Mouse (Mus musculus) left cerebral cortex, adult 2 months (tissue): ENCODE measurements at regions not wholly inside any gene's neighbourhood (a gene's known extent, or its start where the extent isn't known, plus 50 kb on each side); places are given as distances from the start of the nearest gene placed in this dataset.

Experiments used
- DNase-seq, 2 experiments: peaks; one replicate each; pipeline ENCODE4 v3.0.0; 2021 to 2022; ENCODE audit warnings: low spot score in 2 of 2, mixed read lengths in 1 of 2; ENCODE audit errors: extremely low spot score in 1 of 2
- H3K27ac ChIP-seq: fragments of 200-600 bp; 2 replicates; pipeline ENCODE4 v1.8.1; 2022
- H3K4me3 ChIP-seq: fragments of 200-600 bp; 2 replicates; pipeline ENCODE4 v1.8.1; 2022
- CTCF ChIP-seq: fragments of 200-600 bp; IDR thresholded peaks from 2 replicates; pipeline ENCODE4 v1.8.1; 2022; ENCODE audit warnings: antibody characterized with exemption, mild to moderate bottlenecking, moderate library complexity
- intact Hi-C: fragments of 180-260 bp; cut with DNase I; formaldehyde crosslinking; loops from one replicate; pipeline ENCODE4 v1.15.1; 2025

- intact Hi-C loops, result no loop called here
- no peak for DNase-seq
- TF ChIP-seq CTCF, result no peak
- Histone ChIP-seq H3K4me3 (no peak overlapping the region), H3K27ac (no peak overlapping the region)
Measured at GRCm38 (mm10) chr15:36914239-36915100, 93.1 kb downstream of the Zfp706 start.

- Histone ChIP-seq H3K4me3 (no peak overlapping the region), H3K27ac (no peak overlapping the region)
- TF ChIP-seq CTCF, result no peak
- intact Hi-C loops, result no loop called here
- no peak for DNase-seq
Measured at GRCm38 (mm10) chr15:36913308-36913707, 94.3 kb downstream of the Zfp706 start.

- TF ChIP-seq CTCF, result no peak
- Histone ChIP-seq H3K27ac (no peak overlapping the region), H3K4me3 (no peak overlapping the region)
- intact Hi-C loops, result no loop called here
- DNase-seq, result no peak
Measured at GRCm38 (mm10) chr15:36910272-36910671, 97.3 kb downstream of the Zfp706 start.

- Histone ChIP-seq H3K27ac (no peak overlapping the region), H3K4me3 (no peak overlapping the region)
- intact Hi-C loops, result no loop called here
- no peak for TF ChIP-seq CTCF
- DNase-seq, result no peak
Measured at GRCm38 (mm10) chr15:36909494-36909893, 98.1 kb downstream of the Zfp706 start.

- intact Hi-C loops, result loop anchor here (1.0 kb wide), 1 partner anchor 13 kb away; no protein-coding TSS in a partner anchor
- no peak overlapping the region for H3K4me3 ChIP-seq
- no peak for TF ChIP-seq CTCF
- DNase-seq, result no peak
- H3K27ac ChIP-seq, result no peak overlapping the region
Measured at GRCm38 (mm10) chr15:36906789-36907188, 100.8 kb downstream of the Zfp706 start.

- no peak for DNase-seq
- intact Hi-C loops, result loop anchor here (1.0 kb wide), 1 partner anchor 13 kb away; no protein-coding TSS in a partner anchor
- no peak for TF ChIP-seq CTCF
- H3K4me3 ChIP-seq, result no peak overlapping the region
- no peak overlapping the region for H3K27ac ChIP-seq
Measured at GRCm38 (mm10) chr15:36906052-36906451, 101.5 kb downstream of the Zfp706 start.

GRCm38 (mm10) chr15:36903922-36904321, 103.7 kb downstream of the Zfp706 start:
- no peak for TF ChIP-seq CTCF
- Histone ChIP-seq H3K27ac (no peak overlapping the region), H3K4me3 (no peak overlapping the region)
- intact Hi-C loops, result no loop called here
- DNase-seq, result no peak

GRCm38 (mm10) chr15:36903309-36903708, 104.3 kb downstream of the Zfp706 start:
- no peak for TF ChIP-seq CTCF
- intact Hi-C loops, result no loop called here
- no peak for DNase-seq
- no peak overlapping the region for H3K27ac ChIP-seq
- H3K4me3 ChIP-seq, result no peak overlapping the region

- H3K4me3 ChIP-seq, result no peak overlapping the region
- no peak for TF ChIP-seq CTCF
- peak; percentile 39 to 68 for DNase-seq
- intact Hi-C loops, result no loop called here
- peak overlapping the region; percentile 65; the same call in 1 of the 2 replicates for H3K27ac ChIP-seq
Measured at GRCm38 (mm10) chr15:36901830-36902285, 105.7 kb downstream of the Zfp706 start.

GRCm38 (mm10) chr15:36901350-36901749, 106.2 kb downstream of the Zfp706 start:
- no peak for TF ChIP-seq CTCF
- no peak overlapping the region for H3K4me3 ChIP-seq
- DNase-seq, result no peak
- H3K27ac ChIP-seq, result peak overlapping the region; percentile 65; the same call in 1 of the 2 replicates
- intact Hi-C loops, result no loop called here

- H3K27ac ChIP-seq, result peak overlapping the region; percentile 65; the same call in 1 of the 2 replicates
- DNase-seq, result no peak
- no peak overlapping the region for H3K4me3 ChIP-seq
- TF ChIP-seq CTCF, result no peak
- intact Hi-C loops, result no loop called here
Measured at GRCm38 (mm10) chr15:36900940-36901339, 106.6 kb downstream of the Zfp706 start.

- Histone ChIP-seq H3K27ac (no peak overlapping the region), H3K4me3 (no peak overlapping the region)
- no peak for DNase-seq
- intact Hi-C loops, result no loop called here
- TF ChIP-seq CTCF, result no peak
Measured at GRCm38 (mm10) chr15:36899882-36900281, 107.7 kb downstream of the Zfp706 start.
